Mouse (Mus musculus): ENCODE measurements around the gene F7. TPM values are rescaled to one million over a fixed set of nuclear protein-coding genes. Genes with fewer than 3 reads are reported as not detected.

The F7 gene
- total and polyA plus RNA-seq, 3 experiments, result not detected

- H3K27me3 ChIP-seq (ENCODE audit: control insufficient read depth in 1 of 2, insufficient read depth in 2 of 2, low read length in 2 of 2), result peaks cover 0 to 1% of the 10 kb centered on the region in 2 experiments; a peak in 1 of 4 replicates
- H3K9ac ChIP-seq (ENCODE audit: control insufficient read depth, low read depth, low read length, poor library complexity, severe bottlenecking), result no peak overlapping the region
- TF ChIP-seq ZNF384 (IDR thresholded peaks at IDR 0.05; ENCODE audit: low read depth, low read length), result no peak
- no peak for TF ChIP-seq ZKSCAN1 (IDR thresholded peaks at IDR 0.05; ENCODE audit: low read depth, low read length)
- TF ChIP-seq NRF1 (IDR thresholded peaks at IDR 0.05; ENCODE audit: insufficient read depth, low read depth, low read length, poor library complexity, severe bottlenecking), result no peak
- TF ChIP-seq TBP (IDR thresholded peaks at IDR 0.05; ENCODE audit: low read depth, low read length), result no peak
- TF ChIP-seq POLR2A (IDR thresholded peaks at IDR 0.05; ENCODE audit: control insufficient read depth in 1 of 2, insufficient read depth in 1 of 2, low read depth in 1 of 2, low read length in 2 of 2, poor library complexity in 1 of 2), result no peak
- no peak for TF ChIP-seq TAL1 (IDR thresholded peaks at IDR 0.05; ENCODE audit: low read length)
- TF ChIP-seq ELF1 (IDR thresholded peaks at IDR 0.05; ENCODE audit: low read depth, low read length), result no peak
- TF ChIP-seq HCFC1 (IDR thresholded peaks at IDR 0.05; ENCODE audit: low read depth, low read length), result no peak
- no peak for TF ChIP-seq CHD1 (IDR thresholded peaks at IDR 0.05; ENCODE audit: low read depth, low read length)
- TF ChIP-seq MAFK (IDR thresholded peaks at IDR 0.05; ENCODE audit: borderline replicate concordance, low read depth, low read length), result no peak
- TF ChIP-seq RCOR1 (IDR thresholded peaks at IDR 0.05; ENCODE audit: low read depth, low read length), result no peak
- no peak for TF ChIP-seq EP300 (IDR thresholded peaks at IDR 0.05; ENCODE audit: low read depth in 1 of 2, low read length in 2 of 2)
- no peak for TF ChIP-seq GABPA (IDR thresholded peaks at IDR 0.05; ENCODE audit: low read depth, low read length)
- no peak for TF ChIP-seq GATA1 (IDR thresholded peaks at IDR 0.05; ENCODE audit: low read depth, low read length)
- no peak for TF ChIP-seq SMC3 (IDR thresholded peaks at IDR 0.05; ENCODE audit: low read depth, low read length)
- TF ChIP-seq USF2 (IDR thresholded peaks at IDR 0.05; ENCODE audit: borderline replicate concordance in 1 of 2, insufficient read depth in 1 of 2, low read depth in 1 of 2, low read length in 2 of 2), result no peak
- no peak for TF ChIP-seq POLR2AphosphoS5 (IDR thresholded peaks at IDR 0.05; ENCODE audit: borderline replicate concordance, low read depth, low read length)
- no peak for TF ChIP-seq MAX (IDR thresholded peaks at IDR 0.05; ENCODE audit: low read length)
- no peak for TF ChIP-seq RAD21 (IDR thresholded peaks at IDR 0.05; ENCODE audit: low read depth, low read length)
- no peaks in the 10 kb centered on the region for H3K9me3 ChIP-seq (replicated peaks; ENCODE audit: insufficient read depth, low read length)
- H3K27ac ChIP-seq (ENCODE audit: control insufficient read depth, low read depth, low read length), result no peak overlapping the region
- DNase-seq (ENCODE audit: low read depth, low spot score), result no peak
- H3K4me3 ChIP-seq (ENCODE audit: control insufficient read depth in 1 of 2, insufficient read depth in 1 of 2, low read depth in 2 of 2, low read length in 2 of 2), result no peak overlapping the region
- no peaks in the 10 kb centered on the region for H3K79me2 ChIP-seq (ENCODE audit: control insufficient read depth, insufficient read depth, low read length, poor library complexity)
- no peaks in the 10 kb centered on the region for H3K36me3 ChIP-seq (ENCODE audit: control insufficient read depth in 1 of 2, insufficient read depth in 2 of 2, low read length in 2 of 2)
- 0 out of 4 replicates have a peak, but pooled peaks cover 0 to 2% of the 10 kb centered on the region in 2 experiments for H3K4me1 ChIP-seq (ENCODE audit: control insufficient read depth in 1 of 2, insufficient read depth in 2 of 2, low read length in 2 of 2)
Measured at GRCm38 (mm10) chr8:13007458-13007857, 18.4 kb upstream of the F7 start.

- Histone ChIP-seq H3K36me3 (ENCODE audit: control insufficient read depth in 1 of 2, insufficient read depth in 2 of 2, low read length in 2 of 2) (no peaks in the 10 kb centered on the region), H3K27me3 (ENCODE audit: control insufficient read depth in 1 of 2, insufficient read depth in 2 of 2, low read length in 2 of 2) (peaks cover 0 to 1% of the 10 kb centered on the region in 2 experiments; a peak in 1 of 4 replicates), H3K27ac (ENCODE audit: control insufficient read depth, low read depth, low read length) (no peak overlapping the region), H3K79me2 (ENCODE audit: control insufficient read depth, insufficient read depth, low read length, poor library complexity) (no peaks in the 10 kb centered on the region), H3K9me3 (replicated peaks; ENCODE audit: insufficient read depth, low read length) (no peaks in the 10 kb centered on the region), H3K4me1 (ENCODE audit: control insufficient read depth in 1 of 2, insufficient read depth in 2 of 2, low read length in 2 of 2) (no peaks in the 10 kb centered on the region), H3K4me3 (ENCODE audit: control insufficient read depth in 1 of 2, insufficient read depth in 1 of 2, low read depth in 2 of 2, low read length in 2 of 2) (no peak overlapping the region), H3K9ac (ENCODE audit: control insufficient read depth, low read depth, low read length, poor library complexity, severe bottlenecking) (no peak overlapping the region)
- no peak for TF ChIP-seq E2F4 (IDR thresholded peaks at IDR 0.05; ENCODE audit: borderline replicate concordance, low read depth, low read length)
- TF ChIP-seq ZC3H11A (IDR thresholded peaks at IDR 0.05; ENCODE audit: low read depth, low read length), result peak; percentile 3; the same call in 1 of the 2 replicates
- TF ChIP-seq GATA1 (IDR thresholded peaks at IDR 0.05; ENCODE audit: low read depth, low read length), result no peak
- TF ChIP-seq CTCF (IDR thresholded peaks at IDR 0.05 in 2 of 3, conservative IDR thresholded peaks at IDR 0.05 in 1 of 3; ENCODE audit: control insufficient read depth in 1 of 3, insufficient read depth in 1 of 3, low read depth in 2 of 3, low read length in 3 of 3, poor library complexity in 1 of 3, severe bottlenecking in 1 of 3), result peak in 2 of 3 experiments; percentile 21 to 30; a peak in 3 of 6 replicates
- peak; percentile 17 for TF ChIP-seq SMC3 (IDR thresholded peaks at IDR 0.05; ENCODE audit: low read depth, low read length)
- no peak for TF ChIP-seq POLR2A (IDR thresholded peaks at IDR 0.05; ENCODE audit: control insufficient read depth in 1 of 2, insufficient read depth in 1 of 2, low read depth in 1 of 2, low read length in 2 of 2, poor library complexity in 1 of 2)
- TF ChIP-seq CHD1 (IDR thresholded peaks at IDR 0.05; ENCODE audit: low read depth, low read length), result no peak
- peak; percentile 11 for DNase-seq (ENCODE audit: low read depth, low spot score)
Measured at GRCm38 (mm10) chr8:13010313-13010712, 15.5 kb upstream of the F7 start.

Measured in MEL (cell line).